Comparison of ENCODE assay signal across 28 mouse cellular contexts in genomic region chr15:4697604-4698003, GRCm38 (mm10). TPM values are rescaled to one million over a fixed set of nuclear protein-coding genes. Genes with fewer than 3 reads are reported as not detected.
A peak's percentile ranks its signal among the peaks of the same experiment; 100 is the strongest.
DNase-seq lines count a peak whose midpoint lies in the region; ATAC-seq and TF ChIP-seq lines count a peak whose summit lies in the region.
"Had no signal": no experiment of that assay in that cellular context is flagged by ENCODE, and none has a peak within 500 bp of the region (broad histone marks: within the 10 kb centered on the region; RNA-seq: fewer than 3 reads in every experiment).

No protein-coding gene starts in this region.

- H3K4me3 ChIP-seq in heart, adult 2 months: no peak overlapping the region
- H3K4me3 ChIP-seq in lung, embryonic 14.5 days (ENCODE audit: low read depth, low read length): no peak overlapping the region
- H3K4me3 ChIP-seq in hindbrain, postnatal 0 days (ENCODE audit: low read length): no peak overlapping the region
- H3K4me3 ChIP-seq: embryonic facial prominence, embryonic 12.5 days; heart, embryonic 10.5 days; limb, embryonic 15.5 days; midbrain, embryonic 10.5 days; neural tube, embryonic 15.5 days; stomach, embryonic 15.5 days had no signal

- H3K4me2 ChIP-seq in lung, embryonic 14.5 days: no peak overlapping the region
- H3K4me2 ChIP-seq in hindbrain, postnatal 0 days (ENCODE audit: low read depth, low read length): no peak overlapping the region
- H3K4me2 ChIP-seq: embryonic facial prominence, embryonic 12.5 days; limb, embryonic 15.5 days; neural tube, embryonic 15.5 days; stomach, embryonic 15.5 days had no signal

- TF ChIP-seq CTCF in heart, adult 2 months (IDR thresholded peaks at IDR 0.05): peak; percentile 20; the same call in 1 of the 2 replicates
- TF ChIP-seq CTCF in lung, embryonic 14.5 days (IDR thresholded peaks at IDR 0.05; ENCODE audit: low read depth): peak; percentile 11; the same call in 1 of the 2 replicates
- no peak for TF ChIP-seq CTCF in hindbrain, postnatal 0 days (IDR thresholded peaks at IDR 0.05; ENCODE audit: low read depth)

- TF ChIP-seq POLR2A in heart, adult 2 months (IDR thresholded peaks at IDR 0.05; ENCODE audit: insufficient read depth, low read depth, low read length): no peak

- TF ChIP-seq EP300 in heart, adult 2 months (IDR thresholded peaks at IDR 0.05; ENCODE audit: insufficient read depth, low read depth, low read length): no peak

- H3K9me3 ChIP-seq in lung, embryonic 14.5 days (ENCODE audit: low read depth, low read length): peaks cover 10% of the 10 kb centered on the region
- peaks cover 10% of the 10 kb centered on the region; the same call in 1 of the 2 replicates for H3K9me3 ChIP-seq in hindbrain, postnatal 0 days (ENCODE audit: low read length)
- H3K9me3 ChIP-seq: limb, embryonic 15.5 days; neural tube, embryonic 15.5 days; stomach, embryonic 15.5 days had no signal

- no peak for DNase-seq in heart, adult 2 months
- DNase-seq in heart, postnatal 10 days: no peak
- DNase-seq in lung, embryonic 14.5 days: no peak
- DNase-seq in lung, postnatal 36 days: no peak
- DNase-seq in NIH3T3 (ENCODE audit: low read depth): peak; percentile 2
- no peak for DNase-seq in hindbrain, postnatal 0 days (ENCODE audit: low spot score)
- no peak for DNase-seq in right cerebral cortex, adult 2 months (ENCODE audit: low spot score in 2 of 2)
- DNase-seq: adrenal gland, adult 2 months; cerebellum, adult 11-12 months; cerebellum, postnatal 14 days; kidney, adult 11 months; kidney, postnatal 36 days; left cerebral cortex, postnatal 4 days; right cerebral cortex, adult 18-20 months; thymus, adult 2 months; thymus, postnatal 4 days had no signal

- H3K27ac ChIP-seq in heart, adult 2 months: no peak overlapping the region
- H3K27ac ChIP-seq in lung, embryonic 14.5 days (ENCODE audit: low read depth): no peak overlapping the region
- no peak overlapping the region for H3K27ac ChIP-seq in hindbrain, postnatal 0 days
- H3K27ac ChIP-seq: embryonic facial prominence, embryonic 12.5 days; heart, embryonic 10.5 days; limb, embryonic 15.5 days; liver, embryonic 14.5 days; midbrain, embryonic 10.5 days; neural tube, embryonic 15.5 days; stomach, embryonic 15.5 days had no signal

- 68% methylated on average over 4 of the region's 4 CpGs for WGBS in heart, adult 2 months
- WGBS in lung, embryonic 14.5 days: 81% methylated on average over 4 of the region's 4 CpGs
- 88% methylated on average over 4 of the region's 4 CpGs for WGBS in hindbrain, postnatal 0 days

- H3K36me3 ChIP-seq in heart, adult 2 months (ENCODE audit: control insufficient read depth, insufficient read depth, low read length): no peaks in the 10 kb centered on the region
- no peaks in the 10 kb centered on the region for H3K36me3 ChIP-seq in lung, embryonic 14.5 days (ENCODE audit: insufficient read depth)
- H3K36me3 ChIP-seq in hindbrain, postnatal 0 days (ENCODE audit: insufficient read depth, low read length): no peaks in the 10 kb centered on the region
- H3K36me3 ChIP-seq: embryonic facial prominence, embryonic 12.5 days; heart, embryonic 10.5 days; limb, embryonic 15.5 days; midbrain, embryonic 10.5 days; neural tube, embryonic 15.5 days; stomach, embryonic 15.5 days had no signal

- H3K27me3 ChIP-seq in heart, adult 2 months (ENCODE audit: control insufficient read depth, insufficient read depth, low read length): no peaks in the 10 kb centered on the region
- H3K27me3 ChIP-seq in lung, embryonic 14.5 days (ENCODE audit: insufficient read depth, low read length): no peaks in the 10 kb centered on the region
- H3K27me3 ChIP-seq in hindbrain, postnatal 0 days (ENCODE audit: insufficient read depth, low read length): no peaks in the 10 kb centered on the region
- H3K27me3 ChIP-seq: embryonic facial prominence, embryonic 12.5 days; limb, embryonic 15.5 days; neural tube, embryonic 15.5 days; stomach, embryonic 15.5 days had no signal

- intact Hi-C loops in heart, adult 2 months (cut with DNase I): no loop called here
- intact Hi-C loops in heart, postnatal 10 days (cut with DNase I): no loop called here

- no peaks in the 10 kb centered on the region for H3K4me1 ChIP-seq in heart, adult 2 months (ENCODE audit: control insufficient read depth, insufficient read depth, low read length)
- H3K4me1 ChIP-seq in lung, embryonic 14.5 days (ENCODE audit: insufficient read depth): no peaks in the 10 kb centered on the region
- H3K4me1 ChIP-seq in hindbrain, postnatal 0 days (ENCODE audit: insufficient read depth, low read length): no peaks in the 10 kb centered on the region
- H3K4me1 ChIP-seq: embryonic facial prominence, embryonic 12.5 days; heart, embryonic 10.5 days; limb, embryonic 15.5 days; midbrain, embryonic 10.5 days; neural tube, embryonic 15.5 days; stomach, embryonic 15.5 days had no signal

- H3K9ac ChIP-seq in heart, adult 2 months (ENCODE audit: low read depth, low read length): no peak overlapping the region
- H3K9ac ChIP-seq in lung, embryonic 14.5 days: no peak overlapping the region
- no peak overlapping the region for H3K9ac ChIP-seq in hindbrain, postnatal 0 days (replicated peaks; ENCODE audit: low read length)
- H3K9ac ChIP-seq: embryonic facial prominence, embryonic 12.5 days; limb, embryonic 15.5 days; liver, embryonic 14.5 days; neural tube, embryonic 15.5 days; stomach, embryonic 15.5 days had no signal

- ATAC-seq in lung, embryonic 14.5 days (ENCODE audit: insufficient read depth): no peak
- no peak for ATAC-seq in hindbrain, postnatal 0 days

- H3K79me2 ChIP-seq in heart, adult 2 months (replicated peaks; ENCODE audit: control insufficient read depth, insufficient read depth, low read length): no peaks in the 10 kb centered on the region

RNA-seq across cellular contexts. Expression of gene C6, which starts 29.4 kb away (rescaled TPM):
- under 1 TPM; 0.08 to 0.27 TPM for total RNA-seq in heart, adult 2 months (2021)
- 0.06 TPM in 1 of 2 replicates, not detected in the other for polyA plus RNA-seq in heart, adult 2 months (2012; rRNA removed)
- total RNA-seq in heart, postnatal 10 days (2021): not detected
- polyA plus RNA-seq in lung, embryonic 14.5 days (2014; fragmentation: Nextera tagmentation; extraction: Ambion mirVana): not detected in 2 replicates
- not detected in 2 replicates for total RNA-seq in hindbrain, postnatal 0 days (2014; rRNA removed)
- 0.11 and 0.16 TPM in 2 replicates for polyA plus RNA-seq in hindbrain, postnatal 0 days (2015; fragmentation: Nextera tagmentation; extraction: Ambion mirVana)
- total RNA-seq: left cerebral cortex, adult 18-20 months; left cerebral cortex, postnatal 4 days had no signal
- polyA plus RNA-seq: embryonic facial prominence, embryonic 12.5 days; forebrain, embryonic 11.5 days; heart, embryonic 10.5 days; heart, embryonic 16.5 days; hindbrain, embryonic 11.5 days; lung, embryonic 16.5 days; neural tube, embryonic 15.5 days had no signal
